Mouse (Mus musculus): ENCODE results near the gene Tpra1.

- no peak for TF ChIP-seq MAX (IDR thresholded peaks at IDR 0.05)
- TF ChIP-seq CTCF (IDR thresholded peaks at IDR 0.05; ENCODE audit: control insufficient read depth, insufficient read depth, insufficient read length), result no peak
- TF ChIP-seq MYOD1 (IDR thresholded peaks at IDR 0.05; ENCODE audit: control insufficient read depth, insufficient read length, low read depth), result no peak
- no peak for TF ChIP-seq CEBPB (IDR thresholded peaks at IDR 0.05; ENCODE audit: low read depth)
- TF ChIP-seq MYOG (IDR thresholded peaks at IDR 0.05; ENCODE audit: control insufficient read depth, extremely low read depth, insufficient read length), result no peak
Observed at GRCm38 (mm10) chr6:88942595-88942994, 40.5 kb downstream of the Tpra1 start.
